Mouse (Mus musculus) layer of hippocampus, adult 8-10 months (tissue): Measurements from ENCODE around the gene Larp4b. TPM values are rescaled to one million over a fixed set of nuclear protein-coding genes. Genes with fewer than 3 reads are reported as not detected.

Experiments
- total RNA-seq, 4 experiments: library from RNA; stranded (reverse); gene quantifications; 2 replicates each; pipeline ENCODE4 v1.2.4; 2022

Larp4b gene
- total RNA-seq, 4 experiments from 2014 or later = 69.6 to 73.1 (median 70.6) TPM

Other genes with a start within 250 kb of the Larp4b start
- 100 to 1,000 TPM in 3 of 4 experiments, 10 to 100 TPM in 1; 82.9 to 119 (median 110) TPM for gene Wdr37, start 222.0 kb upstream of the Larp4b start, total RNA-seq
- 10 to 100 TPM; 34.0 to 38.6 (median 37.6) TPM for gene Idi1, start 208.4 kb upstream of the Larp4b start, total RNA-seq
- gene Gm9745, start 145.7 kb upstream of the Larp4b start, total RNA-seq = not detected
- not detected for gene Idi2, start 141.0 kb upstream of the Larp4b start, total RNA-seq
- gene Gtpbp4, start 97.8 kb upstream of the Larp4b start, total RNA-seq = 10 to 100 TPM; 40.5 to 46.4 (median 43.4) TPM
- gene Dip2c, start 182.6 kb downstream of the Larp4b start, total RNA-seq = 10 to 100 TPM; 61.2 to 68.2 (median 64.0) TPM